Mouse (Mus musculus) erythroid progenitor cell, adult 5-6 weeks (primary cell): Measurements from ENCODE around the gene Atp2b2. TPM values are rescaled to one million over a fixed set of nuclear protein-coding genes. Genes with fewer than 3 reads are reported as not detected.

ENCODE experiments used
- ATAC-seq: replicated peaks from 2 replicates; pipeline ENCODE4 v1.8.0; 2016; ENCODE audit warnings: moderate number of reproducible peaks, mild to moderate bottlenecking, moderate TSS enrichment, inconsistent platforms; ENCODE audit not compliant: poor library complexity, low FRiP score, severe bottlenecking
- total RNA-seq, 2 experiments: library from RNA; stranded (forward) in 1 of 2; stranded (reverse) in 1 of 2; fragments of 150-400 nt in 1 of 2; fragments of 186-747, 209-891 nt in 1 of 2; gene quantifications; 2 replicates each; pipeline versions ENCODE4 v1.2.3 to v1.2.4; 2015 to 2017; ENCODE audit warnings: low replicate concordance in 2 of 2

Atp2b2 gene
- total RNA-seq, 2 experiments from 2014 or later: not detected

GRCm38 (mm10) chr6:113864812-113865211, 177.6 kb downstream of the Atp2b2 start:
- no peak for ATAC-seq

GRCm38 (mm10) chr6:113862955-113863354, 179.5 kb downstream of the Atp2b2 start:
- ATAC-seq: no peak

GRCm38 (mm10) chr6:113861938-113862337, 180.5 kb downstream of the Atp2b2 start:
- ATAC-seq: no peak

GRCm38 (mm10) chr6:113861375-113861770, 181.0 kb downstream of the Atp2b2 start:
- ATAC-seq: no peak

DNA sequence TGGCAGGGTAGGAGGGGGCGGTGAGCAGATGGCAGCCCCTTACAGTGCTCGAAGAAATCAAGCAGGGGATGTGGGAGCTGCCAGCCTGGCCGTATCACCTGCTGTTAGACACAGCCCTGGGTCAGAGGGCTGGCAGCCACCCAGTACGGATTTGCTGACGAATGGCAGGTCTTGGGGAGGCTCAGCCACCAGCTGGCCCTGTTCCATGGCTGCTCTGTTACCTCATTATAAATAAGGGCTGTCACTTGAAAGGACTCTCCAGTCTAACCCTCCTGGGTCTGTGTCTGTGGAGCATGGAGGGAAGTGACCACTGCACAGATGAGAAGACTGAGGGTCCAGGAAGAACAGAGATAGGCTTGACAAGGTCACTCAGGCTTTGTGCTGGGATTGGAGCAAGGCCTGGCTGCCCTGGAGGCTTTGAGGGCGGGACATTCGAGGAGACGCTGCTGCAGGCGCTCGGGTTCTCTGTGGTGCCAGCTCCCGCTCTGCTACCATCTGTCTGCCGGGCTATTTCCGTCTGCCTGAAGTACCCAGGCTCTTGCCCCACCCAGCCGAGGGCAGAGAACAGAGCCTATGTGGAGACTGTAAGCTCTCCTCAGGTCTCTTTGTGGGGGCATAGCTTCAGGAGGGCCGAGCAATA, 181.6 kb downstream of the Atp2b2 start:
- ATAC-seq: no peak

GRCm38 (mm10) chr6:113860023-113860734, 182.2 kb downstream of the Atp2b2 start:
- no peak for ATAC-seq

DNA sequence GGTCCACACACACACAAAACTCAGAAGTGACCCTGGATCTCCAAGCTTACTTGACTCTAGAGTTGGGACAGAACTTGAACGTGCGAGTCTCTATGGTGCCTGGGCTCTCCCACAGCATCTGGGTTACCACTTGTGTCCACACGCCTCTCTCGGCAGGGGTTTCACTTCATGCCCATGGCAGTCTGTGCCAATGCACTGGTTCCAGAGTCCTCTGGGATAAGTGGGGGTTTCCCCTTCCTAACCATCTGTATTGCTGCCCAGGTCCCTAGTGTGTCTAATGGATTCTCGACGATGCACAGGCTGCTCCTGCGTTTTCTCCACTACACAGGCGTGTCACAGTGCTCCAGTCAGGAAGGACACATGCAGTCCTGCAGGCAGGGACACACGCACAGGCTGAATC, 184.1 kb downstream of the Atp2b2 start:
- no peak for ATAC-seq

- ATAC-seq: no peak
These were observed 185.0 kb downstream of the Atp2b2 start for GRCm38 (mm10) chr6:113857310-113857873.

- ATAC-seq: no peak
These were observed 185.6 kb downstream of the Atp2b2 start for GRCm38 (mm10) chr6:113856790-113857189.

DNA sequence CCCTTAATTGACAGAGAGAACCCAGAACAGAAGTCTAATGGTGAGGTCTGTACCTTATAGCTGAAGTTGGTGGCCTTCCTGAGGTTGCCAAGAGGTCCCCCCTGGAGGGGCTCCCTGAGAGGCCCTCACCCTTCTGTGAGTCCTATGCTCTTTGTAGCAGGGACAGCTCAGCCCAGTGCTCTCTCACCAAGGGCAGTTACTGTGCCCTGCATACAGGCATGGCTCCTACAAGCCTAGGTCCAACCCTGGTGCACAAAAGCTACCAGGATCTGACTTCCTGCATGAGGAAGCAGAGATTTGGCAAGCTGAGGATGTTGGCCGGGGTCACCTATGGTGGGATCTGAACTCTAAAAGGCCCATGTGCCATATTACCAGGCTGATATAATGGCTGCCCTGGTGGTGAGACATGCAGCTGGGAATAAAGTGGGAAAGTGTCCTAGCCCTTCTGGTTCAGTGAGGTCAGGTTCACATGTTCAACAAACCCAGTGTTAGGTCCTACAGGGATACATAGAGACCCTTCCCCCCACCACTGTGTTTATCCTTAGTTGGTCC, 186.2 kb downstream of the Atp2b2 start:
- ATAC-seq: no peak

DNA sequence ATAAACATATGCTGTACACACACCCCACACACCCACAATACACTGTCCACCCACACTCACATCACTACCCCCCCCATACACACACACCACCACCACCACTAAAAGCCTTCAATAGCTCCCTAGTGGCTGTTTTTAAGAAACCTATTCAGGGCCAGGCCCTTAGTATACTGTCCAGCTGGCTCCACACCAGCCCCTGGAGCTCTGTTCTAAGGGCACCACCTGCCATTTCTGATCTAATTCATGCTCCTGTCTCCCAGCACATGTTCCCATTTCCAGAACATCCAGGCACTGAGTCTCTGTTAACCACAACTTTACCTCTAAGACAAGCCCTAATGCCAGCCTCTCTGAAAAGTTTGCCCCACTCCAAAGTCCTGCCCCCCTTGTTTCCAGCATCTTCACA, 186.8 kb downstream of the Atp2b2 start:
- ATAC-seq: no peak

DNA sequence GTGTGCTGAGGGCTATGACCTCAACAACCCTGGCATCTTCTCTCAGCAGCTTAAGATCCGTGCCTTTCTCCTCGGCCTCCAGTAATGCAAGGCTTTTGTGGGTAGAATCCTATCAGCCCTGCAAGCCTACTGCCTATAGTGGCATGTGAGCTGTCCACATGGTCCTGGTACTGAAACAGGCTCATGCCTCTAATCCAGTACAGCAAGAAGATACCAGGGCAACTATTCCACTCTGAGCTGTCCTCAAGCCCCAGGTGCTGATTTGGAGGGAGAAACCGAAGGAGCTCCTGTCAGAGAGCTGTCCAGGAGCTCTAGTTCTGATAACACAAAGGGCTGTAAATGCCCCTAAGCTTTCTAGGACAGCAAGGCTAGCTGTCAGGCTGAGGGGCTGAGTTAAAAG, 190.1 kb downstream of the Atp2b2 start:
- no peak for ATAC-seq

DNA sequence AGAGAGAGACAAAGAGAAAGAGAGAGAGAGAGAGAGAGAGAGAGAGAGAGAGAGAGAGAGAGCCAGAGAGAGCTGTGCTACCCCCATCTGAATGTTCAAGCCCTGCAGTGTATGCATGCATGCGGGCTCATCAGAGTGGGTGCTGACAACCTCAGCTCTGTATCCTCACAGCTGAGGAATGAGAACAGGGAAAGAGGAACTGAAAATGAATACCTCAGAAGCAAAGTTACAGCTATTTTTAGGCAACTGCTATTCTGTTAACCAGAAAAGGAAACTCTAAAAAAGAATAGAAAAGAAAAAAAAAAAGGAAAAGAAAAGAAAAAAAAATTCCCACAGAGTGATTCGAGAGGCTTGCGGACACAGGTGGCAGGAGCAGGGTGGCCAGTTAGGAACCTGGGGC, 192.6 kb downstream of the Atp2b2 start:
- no peak for ATAC-seq

GRCm38 (mm10) chr6:113848655-113849054, 193.8 kb downstream of the Atp2b2 start:
- ATAC-seq: no peak

DNA sequence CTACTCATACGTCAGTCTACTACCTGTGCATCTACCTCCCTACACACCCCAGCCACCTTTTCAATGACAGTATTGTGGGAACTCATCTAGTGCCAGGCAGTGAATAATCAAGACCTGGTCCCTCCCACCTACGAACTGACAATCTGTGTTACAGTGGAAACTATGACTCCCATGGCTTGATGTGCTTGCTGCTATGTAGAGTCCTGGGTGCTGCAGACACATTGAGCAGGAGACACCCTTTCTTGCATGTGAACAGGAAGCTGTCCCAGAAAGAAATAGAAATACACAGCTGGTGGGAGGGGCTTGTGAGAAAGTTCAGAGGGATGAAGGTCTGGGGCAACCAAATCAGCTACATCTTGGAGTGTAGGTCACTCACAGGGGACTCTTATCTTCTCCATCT, 195.3 kb downstream of the Atp2b2 start:
- ATAC-seq: no peak

- no peak for ATAC-seq
These were observed 199.2 kb downstream of the Atp2b2 start for GRCm38 (mm10) chr6:113843248-113843647.

- no peak for ATAC-seq
These were observed 203.9 kb downstream of the Atp2b2 start for GRCm38 (mm10) chr6:113838493-113838892.

DNA sequence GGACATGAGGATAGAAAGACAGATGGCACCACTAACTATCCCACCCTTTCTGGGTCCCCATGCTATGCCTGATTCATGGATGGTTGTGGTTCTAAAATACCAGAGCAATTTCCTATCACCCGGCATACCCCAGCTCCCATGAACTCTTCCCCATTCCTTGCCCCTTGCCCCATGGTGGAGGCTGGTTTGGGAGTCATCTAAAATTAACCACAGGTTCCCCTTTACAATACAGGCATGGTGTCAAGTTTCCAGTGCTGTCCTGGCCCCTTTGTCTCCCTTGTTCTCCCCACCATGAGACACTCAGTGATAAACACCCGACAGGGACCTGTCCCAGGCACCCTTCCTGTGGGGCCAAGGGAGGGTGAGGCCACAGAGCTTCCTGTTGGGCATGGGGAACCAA, 204.7 kb downstream of the Atp2b2 start:
- no peak for ATAC-seq

DNA sequence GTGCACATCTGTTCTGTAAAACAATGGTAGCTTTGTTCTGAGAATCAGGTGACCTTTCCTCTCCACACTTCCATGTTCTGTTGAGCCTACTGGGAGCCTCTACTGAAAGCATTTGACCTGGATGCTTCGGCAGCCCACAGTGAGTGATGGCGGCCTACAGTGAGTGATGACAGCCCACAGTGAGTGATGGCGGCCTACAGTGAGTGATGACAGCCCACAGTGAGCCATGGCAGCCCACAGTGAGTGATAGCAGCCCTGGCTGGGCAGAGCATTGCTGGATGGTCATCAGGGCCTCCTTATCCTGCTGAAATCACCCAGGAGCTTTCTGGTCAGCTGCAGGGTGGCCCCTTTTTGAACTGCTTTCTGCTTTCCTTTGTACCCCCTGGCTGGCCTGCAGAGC, 205.9 kb downstream of the Atp2b2 start:
- no peak for ATAC-seq

GRCm38 (mm10) chr6:113830463-113830862, 211.9 kb downstream of the Atp2b2 start:
- ATAC-seq: no peak

GRCm38 (mm10) chr6:113827309-113827708, 215.1 kb downstream of the Atp2b2 start:
- ATAC-seq: no peak
